In genomic region chr19:42794914-42795613, GRCm38 (mm10) we compare ENCODE assay signal across 8 mouse cellular contexts. TPM values are rescaled to one million over a fixed set of nuclear protein-coding genes. Genes with fewer than 3 reads are reported as not detected.
A peak's percentile ranks its signal among the peaks of the same experiment; 100 is the strongest.
DNase-seq lines count a peak whose midpoint lies in the region; ATAC-seq lines count a peak whose summit lies in the region.

No protein-coding gene starts in this region.

- DNase-seq in adrenal gland, adult (ENCODE audit: inconsistent age in 2 of 2, low spot score in 1 of 2): peak; percentile 82 to 95
- peak; percentile 93 for DNase-seq in embryo, embryonic 10 days (ENCODE audit: low spot score)
- peak; percentile 92 for DNase-seq in gastrocnemius, postnatal 10 days
- peak; percentile 87 for DNase-seq in induced T-regulatory cell, adult 2 months (ENCODE audit: low read depth)
- DNase-seq in left cerebral cortex, adult 9 months (ENCODE audit: low spot score in 2 of 2): peak; percentile 55 to 91
- DNase-seq in right cerebral cortex, postnatal 10 days (ENCODE audit: low spot score in 2 of 2): peak; percentile 92 to 95
- peak; percentile 91 for DNase-seq in urinary bladder, postnatal 14 days (ENCODE audit: low spot score)

- peak; percentile 90 for ATAC-seq in megakaryocyte progenitor cell, adult 5-6 weeks (replicated peaks; ENCODE audit: poor library complexity)

RNA-seq across cellular contexts. Expression of gene Hps1, which starts 15.3 kb away (rescaled TPM):
- 1 to 10 TPM; 2.8 to 4.4 TPM for total RNA-seq in gastrocnemius, postnatal 10 days (2021)
- 15.1 and 15.6 TPM in 2 replicates for total RNA-seq in megakaryocyte progenitor cell, adult 5-6 weeks (2015)
- total RNA-seq in megakaryocyte progenitor cell, adult 5-6 weeks (2017): 21.4 and 40.8 TPM in 2 replicates

RNA-seq across cellular contexts. Expression of gene Pyroxd2, which starts 42.5 kb away (rescaled TPM):
- total RNA-seq in gastrocnemius, postnatal 10 days (2021): 1 to 10 TPM; 3.1 to 5.0 TPM
- 3.6 and 3.8 TPM in 2 replicates for total RNA-seq in megakaryocyte progenitor cell, adult 5-6 weeks (2015)
- 3.2 and 3.7 TPM in 2 replicates for total RNA-seq in megakaryocyte progenitor cell, adult 5-6 weeks (2017)

Comparison
In these comparisons a context has a peak if more than half of its experiments do, and no peak if none do; other contexts are left out.
1. Peak in every context shown above with its lines: DNase-seq and ATAC-seq.